Mouse (Mus musculus): ENCODE data around the gene Larp1.

Gene Larp1

DNA sequence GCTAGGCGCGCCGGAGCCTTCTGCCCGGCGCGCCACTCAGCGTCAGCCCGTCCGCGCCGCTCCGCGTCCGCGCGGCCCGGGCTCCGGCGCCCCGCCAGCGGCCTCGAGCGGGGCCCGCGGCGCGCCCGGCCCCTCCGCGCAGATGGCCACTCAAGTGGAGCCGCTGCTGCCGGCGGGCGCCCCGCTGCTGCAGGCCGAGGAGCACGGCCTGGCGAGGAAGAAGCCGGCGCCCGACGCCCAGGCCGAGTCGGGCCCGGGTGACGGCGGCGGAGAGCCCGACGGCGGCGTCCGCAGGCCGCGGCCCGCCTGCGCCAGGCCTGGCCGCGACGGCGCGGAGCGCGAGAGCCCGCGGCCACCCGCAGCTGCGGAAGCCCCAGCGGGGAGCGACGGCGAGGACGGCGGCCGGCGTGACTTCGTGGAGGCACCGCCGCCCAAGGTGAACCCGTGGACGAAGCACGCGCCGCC lies at the start of gene Larp1:
Gene Larp1 (plus strand): TSS at position 14 of the 465 bp plus-strand sequence.
- no peaks in the 10 kb centered on the region for H3K27me3 ChIP-seq (ENCODE audit: insufficient read depth, low read length)
- H3K9me3 ChIP-seq (ENCODE audit: low read length), result no peaks in the 10 kb centered on the region
- H3K36me3 ChIP-seq (ENCODE audit: insufficient read depth, low read length), result peaks cover 10% of the 10 kb centered on the region; the same call in 1 of the 2 replicates
- H3K4me3 ChIP-seq (replicated peaks; ENCODE audit: low read length), result peak within 1 kb of the TSS; percentile 96
- H3K4me1 ChIP-seq (replicated peaks; ENCODE audit: low read depth, low read length), result peaks cover 61% of the 10 kb centered on the region
- TF ChIP-seq POU5F1 (IDR thresholded peaks at IDR 0.05; ENCODE audit: borderline replicate concordance, low read length) (no peak), NANOG (IDR thresholded peaks at IDR 0.05; ENCODE audit: borderline replicate concordance, low read length) (no peak), CTCF (conservative IDR thresholded peaks at IDR 0.05; ENCODE audit: low read length) (no peak)

DNA sequence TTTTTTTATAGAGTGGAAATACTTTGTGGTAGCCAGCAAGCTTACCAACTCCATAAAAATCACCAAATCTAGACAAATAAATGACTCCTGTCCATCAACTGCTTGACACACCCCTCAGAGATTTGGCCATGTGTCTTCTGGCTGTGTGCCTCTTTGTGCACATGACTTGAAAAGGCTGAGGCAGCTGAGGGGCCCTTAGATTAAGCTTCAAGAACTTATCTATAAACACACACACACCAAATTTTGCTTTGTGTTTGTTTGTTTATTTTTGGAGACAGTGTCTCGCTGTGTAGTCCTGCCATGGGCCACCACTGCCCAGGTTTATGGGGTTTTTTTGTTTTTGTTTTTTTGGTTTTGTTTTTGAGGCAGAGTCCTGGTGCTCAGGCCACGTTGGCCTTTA lies 48.9 kb upstream of the Larp1 start:
- H3K27me3 ChIP-seq (ENCODE audit: insufficient read depth, low read length), result peaks cover 7% of the 10 kb centered on the region
- H3K9me3 ChIP-seq (ENCODE audit: low read length), result no peaks in the 10 kb centered on the region
- TF ChIP-seq POU5F1 (IDR thresholded peaks at IDR 0.05; ENCODE audit: borderline replicate concordance, low read length) (no peak), NANOG (IDR thresholded peaks at IDR 0.05; ENCODE audit: borderline replicate concordance, low read length) (no peak), CTCF (conservative IDR thresholded peaks at IDR 0.05; ENCODE audit: low read length) (no peak)
- no peaks in the 10 kb centered on the region for H3K36me3 ChIP-seq (ENCODE audit: insufficient read depth, low read length)
- peaks cover 80% of the 10 kb centered on the region for H3K4me1 ChIP-seq (replicated peaks; ENCODE audit: low read depth, low read length)
- H3K4me3 ChIP-seq (replicated peaks; ENCODE audit: low read length), result no peak overlapping the region

DNA sequence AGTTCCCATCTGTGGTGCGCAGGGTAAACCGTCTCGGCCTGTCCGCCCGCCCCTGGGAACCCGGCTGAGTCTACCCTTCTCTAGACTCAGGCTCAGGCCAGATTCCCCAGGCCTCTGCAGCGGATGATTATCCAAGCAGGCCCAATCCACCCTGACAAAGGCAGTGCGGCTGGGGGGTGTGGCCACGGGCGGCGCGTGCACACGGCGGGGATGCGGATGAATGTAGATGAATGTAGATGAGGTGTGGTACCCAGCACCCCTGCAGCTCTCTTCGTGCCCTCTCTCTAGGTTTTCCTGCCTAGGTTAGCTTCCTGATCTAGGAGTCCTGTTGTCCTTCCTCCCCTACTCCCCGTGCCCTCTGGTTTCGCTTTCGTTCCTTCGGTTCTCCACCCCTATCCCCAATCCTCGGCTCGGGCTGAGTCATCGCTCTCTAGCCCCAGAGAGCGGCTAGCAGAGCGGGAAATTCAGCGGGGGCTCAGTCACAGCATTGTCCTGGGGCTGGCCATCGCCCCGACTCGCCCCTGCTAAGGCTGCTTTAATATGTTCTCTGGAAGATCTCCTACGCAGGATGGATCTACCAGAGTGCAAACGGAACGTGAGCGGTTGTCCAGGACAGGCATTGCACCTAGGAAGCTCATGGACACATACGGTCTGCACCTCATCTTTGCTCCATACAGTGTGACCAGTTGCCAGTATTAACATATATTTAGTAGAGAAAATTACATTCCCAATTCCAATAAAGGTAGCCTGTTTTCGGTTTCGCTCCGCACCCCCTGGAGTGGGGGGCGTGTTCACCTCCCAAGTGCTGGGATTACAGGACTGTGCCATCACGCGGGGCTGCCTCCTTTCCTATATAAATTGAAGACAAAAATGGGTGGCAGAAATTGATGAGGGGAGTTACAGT lies 46.2 kb upstream of the Larp1 start:
- peak overlapping the region; percentile 75 for H3K4me3 ChIP-seq (replicated peaks; ENCODE audit: low read length)
- peaks cover 8% of the 10 kb centered on the region for H3K27me3 ChIP-seq (ENCODE audit: insufficient read depth, low read length)
- TF ChIP-seq NANOG (IDR thresholded peaks at IDR 0.05; ENCODE audit: borderline replicate concordance, low read length) (no peak), CTCF (conservative IDR thresholded peaks at IDR 0.05; ENCODE audit: low read length) (no peak), POU5F1 (IDR thresholded peaks at IDR 0.05; ENCODE audit: borderline replicate concordance, low read length) (no peak)
- peaks cover 61% of the 10 kb centered on the region for H3K4me1 ChIP-seq (replicated peaks; ENCODE audit: low read depth, low read length)
- H3K36me3 ChIP-seq (ENCODE audit: insufficient read depth, low read length), result no peaks in the 10 kb centered on the region
- H3K9me3 ChIP-seq (ENCODE audit: low read length), result peaks cover 6% of the 10 kb centered on the region

GRCm38 (mm10) chr11:57963291-57963870 lies 45.5 kb upstream of the Larp1 start:
- H3K36me3 ChIP-seq (ENCODE audit: insufficient read depth, low read length), result no peaks in the 10 kb centered on the region
- H3K4me1 ChIP-seq (replicated peaks; ENCODE audit: low read depth, low read length), result peaks cover 54% of the 10 kb centered on the region
- no peak for TF ChIP-seq NANOG (IDR thresholded peaks at IDR 0.05; ENCODE audit: borderline replicate concordance, low read length)
- TF ChIP-seq CTCF (conservative IDR thresholded peaks at IDR 0.05; ENCODE audit: low read length), result no peak
- no peak for TF ChIP-seq POU5F1 (IDR thresholded peaks at IDR 0.05; ENCODE audit: borderline replicate concordance, low read length)
- peaks cover 14% of the 10 kb centered on the region for H3K9me3 ChIP-seq (ENCODE audit: low read length)
- H3K27me3 ChIP-seq (ENCODE audit: insufficient read depth, low read length), result peaks cover 8% of the 10 kb centered on the region
- H3K4me3 ChIP-seq (replicated peaks; ENCODE audit: low read length), result peak overlapping the region; percentile 75

GRCm38 (mm10) chr11:57966630-57967029 lies 42.2 kb upstream of the Larp1 start:
- peaks cover 8% of the 10 kb centered on the region for H3K27me3 ChIP-seq (ENCODE audit: insufficient read depth, low read length)
- no peaks in the 10 kb centered on the region for H3K36me3 ChIP-seq (ENCODE audit: insufficient read depth, low read length)
- H3K4me3 ChIP-seq (replicated peaks; ENCODE audit: low read length), result no peak overlapping the region
- H3K9me3 ChIP-seq (ENCODE audit: low read length), result peaks cover 18% of the 10 kb centered on the region
- H3K4me1 ChIP-seq (replicated peaks; ENCODE audit: low read depth, low read length), result peaks cover 50% of the 10 kb centered on the region
- TF ChIP-seq CTCF (conservative IDR thresholded peaks at IDR 0.05; ENCODE audit: low read length) (no peak), POU5F1 (IDR thresholded peaks at IDR 0.05; ENCODE audit: borderline replicate concordance, low read length) (no peak), NANOG (IDR thresholded peaks at IDR 0.05; ENCODE audit: borderline replicate concordance, low read length) (no peak)

- peaks cover 52% of the 10 kb centered on the region for H3K4me1 ChIP-seq (replicated peaks; ENCODE audit: low read depth, low read length)
- peaks cover 18% of the 10 kb centered on the region for H3K9me3 ChIP-seq (ENCODE audit: low read length)
- peaks cover 8% of the 10 kb centered on the region for H3K27me3 ChIP-seq (ENCODE audit: insufficient read depth, low read length)
- H3K4me3 ChIP-seq (replicated peaks; ENCODE audit: low read length), result no peak overlapping the region
- no peaks in the 10 kb centered on the region for H3K36me3 ChIP-seq (ENCODE audit: insufficient read depth, low read length)
- TF ChIP-seq POU5F1 (IDR thresholded peaks at IDR 0.05; ENCODE audit: borderline replicate concordance, low read length) (no peak), NANOG (IDR thresholded peaks at IDR 0.05; ENCODE audit: borderline replicate concordance, low read length) (no peak), CTCF (conservative IDR thresholded peaks at IDR 0.05; ENCODE audit: low read length) (no peak)
Observed at GRCm38 (mm10) chr11:57968301-57968700, 40.6 kb upstream of the Larp1 start.

DNA sequence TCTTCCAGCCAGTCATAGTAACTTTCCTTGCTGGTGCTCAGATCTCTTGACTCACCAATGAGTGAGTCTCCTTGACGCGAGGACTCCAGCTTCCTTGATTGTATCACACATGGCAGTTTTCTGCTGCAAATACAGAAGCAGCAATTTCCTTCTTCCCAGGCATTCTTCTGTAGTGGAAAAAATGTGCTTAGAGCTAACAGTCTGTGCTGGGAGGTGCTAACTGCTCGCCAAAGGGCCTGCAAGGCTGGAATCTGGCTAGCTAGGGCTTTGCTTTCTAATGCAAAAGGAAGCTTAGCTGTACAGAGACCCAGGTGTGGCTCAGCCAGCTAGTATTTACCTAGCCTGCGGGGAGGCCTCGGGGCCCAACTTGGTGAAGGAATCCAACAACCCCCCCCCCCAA lies 38.3 kb upstream of the Larp1 start:
- Histone ChIP-seq H3K4me1 (replicated peaks; ENCODE audit: low read depth, low read length) (peaks cover 64% of the 10 kb centered on the region), H3K4me3 (replicated peaks; ENCODE audit: low read length) (no peak overlapping the region), H3K9me3 (ENCODE audit: low read length) (peaks cover 18% of the 10 kb centered on the region), H3K27me3 (ENCODE audit: insufficient read depth, low read length) (peaks cover 2% of the 10 kb centered on the region; the same call in 1 of the 2 replicates), H3K36me3 (ENCODE audit: insufficient read depth, low read length) (no peaks in the 10 kb centered on the region)
- TF ChIP-seq NANOG (IDR thresholded peaks at IDR 0.05; ENCODE audit: borderline replicate concordance, low read length) (peak; percentile 91), POU5F1 (IDR thresholded peaks at IDR 0.05; ENCODE audit: borderline replicate concordance, low read length) (peak; percentile 86), CTCF (conservative IDR thresholded peaks at IDR 0.05; ENCODE audit: low read length) (no peak)

All from E14TG2a.4 (cell line).